Mouse (Mus musculus) urinary bladder, adult 2 months (tissue): ENCODE data around the gene Tada2a. TPM values are rescaled to one million over a fixed set of nuclear protein-coding genes. Genes with fewer than 3 reads are reported as not detected.

Experiments used
- DNase-seq: peaks from one replicate; pipeline ENCODE4 v3.0.0; 2022; ENCODE audit warnings: low spot score
- polyA plus RNA-seq: library from polyadenylated mRNA; depleted of rRNA; stranded (reverse); fragments of >200 nt; gene quantifications from 2 replicates; pipeline ENCODE4 v1.2.3, GENCODE M21; 2012; rRNA removed

Gene Tada2a
- 28.1 and 29.1 TPM in 2 replicates for polyA plus RNA-seq

- peak; percentile 75 for DNase-seq
These were observed at the start of gene Tada2a, which contains the start of gene Acaca for GRCm38 (mm10) chr11:84128943-84129798. Gene Tada2a, minus strand, starts transcription at chr11:84129600. Gene Acaca, plus strand, starts transcription at chr11:84129672.

GRCm38 (mm10) chr11:84178571-84178970, 49.2 kb upstream of the Tada2a start:
- no peak for DNase-seq

- no peak for DNase-seq
These were observed 43.4 kb upstream of the Tada2a start for GRCm38 (mm10) chr11:84172539-84173435.

GRCm38 (mm10) chr11:84168701-84169288, 39.4 kb upstream of the Tada2a start:
- no peak for DNase-seq

GRCm38 (mm10) chr11:84167046-84167526, 37.7 kb upstream of the Tada2a start, which contains the start of gene Gm11437:
Gene Gm11437, minus strand, starts transcription at chr11:84167476.
- no peak for DNase-seq

- no peak for DNase-seq
These were observed 35.2 kb upstream of the Tada2a start for GRCm38 (mm10) chr11:84164561-84164960.

- no peak for DNase-seq
These were observed 34.7 kb upstream of the Tada2a start for GRCm38 (mm10) chr11:84164123-84164522.

GRCm38 (mm10) chr11:84156535-84157262, 27.3 kb upstream of the Tada2a start:
- no peak for DNase-seq

- DNase-seq, result no peak
These were observed 21.5 kb upstream of the Tada2a start for GRCm38 (mm10) chr11:84150884-84151283.

GRCm38 (mm10) chr11:84146081-84146480, 16.7 kb upstream of the Tada2a start:
- DNase-seq, result no peak

GRCm38 (mm10) chr11:84145201-84145798, 15.9 kb upstream of the Tada2a start:
- no peak for DNase-seq

GRCm38 (mm10) chr11:84141752-84142151, 12.4 kb upstream of the Tada2a start:
- DNase-seq, result no peak

- DNase-seq, result no peak
These were observed 7.1 kb upstream of the Tada2a start for GRCm38 (mm10) chr11:84136453-84136852.

GRCm38 (mm10) chr11:84134331-84134860, 5.0 kb upstream of the Tada2a start:
- DNase-seq, result no peak

GRCm38 (mm10) chr11:84129799-84130185, 392 bp upstream of the Tada2a start:
- DNase-seq, result no peak

GRCm38 (mm10) chr11:84127977-84128376, 1.4 kb downstream of the Tada2a start:
- no peak for DNase-seq

GRCm38 (mm10) chr11:84121051-84121956, 8.1 kb downstream of the Tada2a start:
- no peak for DNase-seq

GRCm38 (mm10) chr11:84117431-84117830, 12.0 kb downstream of the Tada2a start:
- no peak for DNase-seq

GRCm38 (mm10) chr11:84116221-84116620, 13.2 kb downstream of the Tada2a start:
- no peak for DNase-seq
